ENCODE assay signal across 10 mouse cellular contexts in genomic region chr1:87153776-87154500, GRCm38 (mm10). TPM values are rescaled to one million over a fixed set of nuclear protein-coding genes. Genes with fewer than 3 reads are reported as not detected.
DNase-seq lines count a peak whose midpoint lies in the region; ATAC-seq lines count a peak whose summit lies in the region.
"Had no signal": no experiment of that assay in that cellular context is flagged by ENCODE, and none has a peak within 500 bp of the region (broad histone marks: within the 10 kb centered on the region; RNA-seq: fewer than 3 reads in every experiment).

No protein-coding gene starts in this region.

- DNase-seq in heart, adult 8-10 months (ENCODE audit: low spot score): no peak
- peak; percentile 52 for DNase-seq in R1 (ENCODE audit: low read depth, low spot score)
- DNase-seq in hindbrain, embryonic 11.5 days (ENCODE audit: low spot score): peak; percentile 52
- no peak for DNase-seq in ovary, postnatal 36 days (ENCODE audit: low spot score)
- DNase-seq in adrenal gland, postnatal 25 days: no peak
- DNase-seq in adrenal gland, adult 18-20 months (ENCODE audit: low spot score in 2 of 2): no peak
- DNase-seq: kidney, postnatal 10 days had no signal

- H3K4me2 ChIP-seq in heart, embryonic 15.5 days: peak overlapping the region; percentile 64
- H3K4me2 ChIP-seq in hindbrain, embryonic 11.5 days (replicated peaks; ENCODE audit: low read depth, low read length): peak overlapping the region; percentile 74
- peak overlapping the region; percentile 68 for H3K4me2 ChIP-seq in midbrain, embryonic 12.5 days (replicated peaks)

- no peak overlapping the region for H3K27ac ChIP-seq in heart, embryonic 15.5 days
- no peak overlapping the region for H3K27ac ChIP-seq in hindbrain, embryonic 11.5 days (ENCODE audit: low read depth, low read length)
- H3K27ac ChIP-seq in midbrain, embryonic 12.5 days (replicated peaks): no peak overlapping the region

- H3K4me1 ChIP-seq in heart, embryonic 15.5 days (replicated peaks): peaks cover 24% of the 10 kb centered on the region
- H3K4me1 ChIP-seq in hindbrain, embryonic 11.5 days (replicated peaks; ENCODE audit: control insufficient read depth, insufficient read depth, low read length): peaks cover 8% of the 10 kb centered on the region; the same call in 1 of the 2 replicates
- H3K4me1 ChIP-seq in midbrain, embryonic 12.5 days: peaks cover 18% of the 10 kb centered on the region

- no peaks in the 10 kb centered on the region for H3K9me3 ChIP-seq in heart, embryonic 15.5 days (replicated peaks)
- H3K9me3 ChIP-seq in hindbrain, embryonic 11.5 days (ENCODE audit: control insufficient read depth, low read length): no peaks in the 10 kb centered on the region
- H3K9me3 ChIP-seq in midbrain, embryonic 12.5 days: no peaks in the 10 kb centered on the region

- 2% methylated on average over 72 of the region's 72 CpGs for WGBS in heart, embryonic 15.5 days
- under 1% methylated on average over 71 of the region's 72 CpGs for WGBS in hindbrain, embryonic 11.5 days
- WGBS in midbrain, embryonic 12.5 days: 1% methylated on average over 72 of the region's 72 CpGs

- no peaks in the 10 kb centered on the region for H3K36me3 ChIP-seq in heart, embryonic 15.5 days
- H3K36me3 ChIP-seq in hindbrain, embryonic 11.5 days (ENCODE audit: control insufficient read depth, insufficient read depth, low read length): no peaks in the 10 kb centered on the region
- no peaks in the 10 kb centered on the region for H3K36me3 ChIP-seq in midbrain, embryonic 12.5 days

- no peak for ATAC-seq in heart, embryonic 15.5 days (replicated peaks; ENCODE audit: insufficient number of reproducible peaks, insufficient read depth, low FRiP score, low read depth)
- ATAC-seq in hindbrain, embryonic 11.5 days (ENCODE audit: low FRiP score): no peak
- no peak for ATAC-seq in midbrain, embryonic 12.5 days (ENCODE audit: low FRiP score, low read depth)

- peak overlapping the region; percentile 43 for H3K4me3 ChIP-seq in heart, embryonic 15.5 days
- peak overlapping the region; percentile 41 for H3K4me3 ChIP-seq in hindbrain, embryonic 11.5 days (ENCODE audit: low read depth, low read length)
- H3K4me3 ChIP-seq in midbrain, embryonic 12.5 days: peak overlapping the region; percentile 45

- H3K9ac ChIP-seq in heart, embryonic 15.5 days: no peak overlapping the region
- peak overlapping the region; percentile 34; the same call in 1 of the 2 replicates for H3K9ac ChIP-seq in hindbrain, embryonic 11.5 days (ENCODE audit: low read depth, low read length)
- H3K9ac ChIP-seq in midbrain, embryonic 12.5 days (replicated peaks): 0 out of 2 replicates have a peak overlapping the region, but pooled peaks have one; percentile 31

- H3K27me3 ChIP-seq in heart, embryonic 15.5 days: peaks cover 100% of the 10 kb centered on the region
- peaks cover 81% of the 10 kb centered on the region for H3K27me3 ChIP-seq in hindbrain, embryonic 11.5 days (ENCODE audit: control insufficient read depth, insufficient read depth, low read length)
- peaks cover 100% of the 10 kb centered on the region for H3K27me3 ChIP-seq in midbrain, embryonic 12.5 days

RNA-seq across cellular contexts. Expression of gene Ecel1, which starts 2.4 kb away (rescaled TPM):
- polyA plus RNA-seq in heart, embryonic 15.5 days (2015; fragmentation: Nextera tagmentation; extraction: Ambion mirVana): 0.83 and 5.1 TPM in 2 replicates
- total RNA-seq in heart, adult 8-10 months (2022): not detected
- 10.0 and 14.7 TPM in 2 replicates for polyA plus RNA-seq in hindbrain, embryonic 11.5 days (2014; fragmentation: Nextera tagmentation; extraction: Ambion mirVana)
- polyA plus RNA-seq in midbrain, embryonic 12.5 days (2016; fragmentation: Nextera tagmentation; extraction: Ambion mirVana): 7.5 and 8.8 TPM in 2 replicates
- total RNA-seq in adrenal gland, postnatal 25 days (2021): 0.67 and 0.73 TPM in 2 replicates
- 1 to 10 TPM; 1.1 to 2.9 TPM for total RNA-seq in adrenal gland, adult 18-20 months (2021)
- total RNA-seq: CH12.LX had no signal

RNA-seq across cellular contexts. Expression of gene Akp3, which starts 29.2 kb away (rescaled TPM):
- polyA plus RNA-seq in heart, embryonic 15.5 days (2015; fragmentation: Nextera tagmentation; extraction: Ambion mirVana): not detected in 2 replicates
- total RNA-seq in heart, adult 8-10 months (2022): not detected
- not detected in 2 replicates for polyA plus RNA-seq in hindbrain, embryonic 11.5 days (2014; fragmentation: Nextera tagmentation; extraction: Ambion mirVana)
- polyA plus RNA-seq in midbrain, embryonic 12.5 days (2016; fragmentation: Nextera tagmentation; extraction: Ambion mirVana): not detected in 2 replicates
- total RNA-seq in adrenal gland, postnatal 25 days (2021): not detected in 2 replicates
- not detected for total RNA-seq in adrenal gland, adult 18-20 months (2021)
- total RNA-seq: CH12.LX had no signal

RNA-seq across cellular contexts. Expression of gene Prss56, which starts 29.2 kb away (rescaled TPM):
- 0.05 and 0.08 TPM in 2 replicates for polyA plus RNA-seq in heart, embryonic 15.5 days (2015; fragmentation: Nextera tagmentation; extraction: Ambion mirVana)
- total RNA-seq in heart, adult 8-10 months (2022): not detected
- 1.9 and 3.3 TPM in 2 replicates for polyA plus RNA-seq in hindbrain, embryonic 11.5 days (2014; fragmentation: Nextera tagmentation; extraction: Ambion mirVana)
- polyA plus RNA-seq in midbrain, embryonic 12.5 days (2016; fragmentation: Nextera tagmentation; extraction: Ambion mirVana): 0.08 and 0.17 TPM in 2 replicates
- total RNA-seq in adrenal gland, postnatal 25 days (2021): not detected in 2 replicates
- not detected for total RNA-seq in adrenal gland, adult 18-20 months (2021)
- total RNA-seq: CH12.LX had no signal

RNA-seq across cellular contexts. Expression of gene Chrnd, which starts 36.5 kb away (rescaled TPM):
- polyA plus RNA-seq in heart, embryonic 15.5 days (2015; fragmentation: Nextera tagmentation; extraction: Ambion mirVana): not detected in 2 replicates
- not detected for total RNA-seq in heart, adult 8-10 months (2022)
- polyA plus RNA-seq in hindbrain, embryonic 11.5 days (2014; fragmentation: Nextera tagmentation; extraction: Ambion mirVana): 0.47 TPM in 1 of 2 replicates, not detected in the other
- not detected in 2 replicates for polyA plus RNA-seq in midbrain, embryonic 12.5 days (2016; fragmentation: Nextera tagmentation; extraction: Ambion mirVana)
- total RNA-seq in adrenal gland, postnatal 25 days (2021): not detected in 2 replicates
- total RNA-seq in adrenal gland, adult 18-20 months (2021): not detected
- total RNA-seq: CH12.LX had no signal

RNA-seq across cellular contexts. Expression of gene Chrng, which starts 50.5 kb away (rescaled TPM):
- polyA plus RNA-seq in heart, embryonic 15.5 days (2015; fragmentation: Nextera tagmentation; extraction: Ambion mirVana): 1.1 and 1.4 TPM in 2 replicates
- not detected for total RNA-seq in heart, adult 8-10 months (2022)
- polyA plus RNA-seq in hindbrain, embryonic 11.5 days (2014; fragmentation: Nextera tagmentation; extraction: Ambion mirVana): 0.73 and 1.0 TPM in 2 replicates
- not detected in 2 replicates for polyA plus RNA-seq in midbrain, embryonic 12.5 days (2016; fragmentation: Nextera tagmentation; extraction: Ambion mirVana)
- total RNA-seq in adrenal gland, postnatal 25 days (2021): not detected in 2 replicates
- not detected for total RNA-seq in adrenal gland, adult 18-20 months (2021)

Comparison
In these comparisons a context has a peak if more than half of its experiments do, and no peak if none do; other contexts are left out.
1. DNase-seq: peak in R1 (single experiment) and hindbrain, embryonic 11.5 days (single experiment); none in heart, adult 8-10 months (single experiment), ovary, postnatal 36 days (single experiment), adrenal gland, postnatal 25 days (single experiment) and adrenal gland, adult 18-20 months (0 of 2).
2. Peak in every context shown above with its lines, with median percentiles within 50 percentile points of each other: H3K4me2 ChIP-seq and H3K4me3 ChIP-seq.